Mouse (Mus musculus) cerebellum, adult 9-10 months (tissue): ENCODE measurements around the gene Olfr1173.

Experiments used
- DNase-seq: peaks from one replicate; pipeline ENCODE4 v3.0.0; 2022

The Olfr1173 gene

DNA sequence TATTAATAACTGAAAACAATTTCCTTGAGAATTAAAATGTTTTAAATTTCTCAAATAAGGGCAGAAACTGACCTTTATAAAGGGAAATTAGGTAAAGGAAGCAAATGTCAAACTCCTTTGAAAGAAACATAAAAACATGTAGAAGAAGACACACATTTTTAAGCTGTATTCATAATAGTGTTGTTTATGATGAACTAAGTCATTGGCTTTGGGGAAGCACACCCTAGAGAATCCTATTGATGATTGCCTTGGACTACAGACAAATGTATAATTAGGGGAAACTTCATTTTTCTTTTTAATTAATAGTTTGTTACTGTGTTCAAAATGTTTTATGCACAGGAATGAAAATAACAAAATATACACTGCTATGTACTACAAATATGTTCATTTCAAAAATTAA lies at the start of gene Olfr1173:
TSS of gene Olfr1173 (minus strand) at position 101 of the 400 bp plus-strand sequence.
- no peak for DNase-seq

DNA sequence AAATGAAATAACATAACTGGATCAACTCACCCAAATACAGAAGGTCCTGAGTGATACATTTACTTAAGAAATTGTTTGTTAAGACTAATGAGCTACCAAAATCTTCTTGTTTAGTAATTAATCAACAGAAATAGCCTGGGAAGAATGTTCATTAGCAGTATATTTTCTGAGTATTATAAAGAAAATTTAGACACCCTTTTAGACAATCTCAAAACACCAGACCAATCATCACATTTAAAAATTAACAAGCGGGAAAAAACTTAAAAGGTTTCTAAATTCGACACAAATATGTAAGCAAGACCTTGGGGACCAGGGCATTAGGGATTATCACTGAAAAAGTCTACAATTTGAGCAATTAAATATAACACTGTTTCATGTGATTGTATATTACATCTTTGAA lies 47.4 kb upstream of the Olfr1173 start, which contains the start of gene Olfr1175-ps:
TSS of gene Olfr1175-ps (minus strand) at position 101 of the 400 bp plus-strand sequence.
- no peak for DNase-seq

DNA sequence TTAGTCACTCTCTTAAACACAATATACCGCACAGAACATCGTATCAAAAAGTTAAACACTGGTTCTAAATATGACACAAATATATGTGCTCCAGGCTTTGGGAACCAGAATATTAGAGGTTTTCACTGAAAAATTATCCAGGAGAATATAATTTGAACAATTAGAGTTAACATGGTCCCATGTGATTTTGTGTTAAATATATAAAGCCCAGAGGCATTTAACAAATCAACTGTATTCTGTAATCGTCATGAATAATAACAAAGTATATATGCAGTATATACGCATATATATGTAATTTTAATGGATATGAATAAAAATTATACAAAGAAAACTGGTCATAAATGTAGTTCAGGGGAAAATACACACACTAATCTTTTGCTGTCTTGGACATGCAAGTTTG lies 35.4 kb upstream of the Olfr1173 start, which contains the start of gene Olfr1174-ps:
TSS of gene Olfr1174-ps (minus strand) at position 101 of the 400 bp plus-strand sequence.
- no peak for DNase-seq

DNA sequence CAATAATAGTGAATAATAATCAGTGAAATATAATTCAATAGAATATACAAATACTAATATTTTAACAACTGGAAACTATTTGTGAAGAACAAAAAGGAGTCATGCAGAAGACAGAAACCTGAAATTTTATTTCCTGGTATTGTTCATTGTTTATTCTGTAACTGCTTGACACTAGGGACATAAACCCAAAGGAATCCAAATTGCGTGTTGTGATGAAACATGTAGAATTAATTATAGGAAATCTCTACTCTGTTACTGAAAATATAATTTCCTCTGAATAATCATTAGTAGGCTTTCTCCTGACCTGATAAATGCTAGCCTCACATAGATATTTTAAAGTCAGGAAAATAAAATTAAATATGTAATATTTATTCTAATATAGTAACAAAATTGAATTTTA lies 51.4 kb downstream of the Olfr1173 start, which contains the start of gene Olfr1170:
TSS of gene Olfr1170 (minus strand) at position 101 of the 400 bp plus-strand sequence.
- DNase-seq, result no peak
